Mouse (Mus musculus) liver, embryonic 16.5 days (tissue): ENCODE measurements around the gene Sipa1. TPM values are rescaled to one million over a fixed set of nuclear protein-coding genes. Genes with fewer than 3 reads are reported as not detected.
A peak's percentile ranks its signal among the peaks of the same experiment; 100 is the strongest.

ENCODE experiments used
- ATAC-seq: fragments of 200-750 bp; cut with Nextera tagmentation; 2 replicates; pipeline ENCODE4 v1.8.0; 2017; ENCODE audit warnings: low read depth, mild to moderate bottlenecking, moderate number of reproducible peaks, moderate library complexity
- H3K27ac ChIP-seq: fragments of 300-500 bp; sonication (generic); 2 replicates; pipeline ENCODE4 v1.5.1; 2014; ENCODE audit warnings: mild to moderate bottlenecking, low read length
- H3K27me3 ChIP-seq: fragments of 300-500 bp; sonication (generic); 2 replicates; pipeline ENCODE4 v1.6.1; 2014; ENCODE audit warnings: low read depth, low read length, mixed read lengths; ENCODE audit not compliant: control insufficient read depth, insufficient read depth
- H3K36me3 ChIP-seq: fragments of 300-500 bp; sonication (generic); 2 replicates; pipeline ENCODE4 v1.6.1; 2014; ENCODE audit warnings: mild to moderate bottlenecking; ENCODE audit not compliant: control insufficient read depth, insufficient read depth
- H3K4me1 ChIP-seq: fragments of 300-500 bp; sonication (generic); 2 replicates; pipeline ENCODE4 v1.6.1; 2014; ENCODE audit warnings: low read depth, low read length, mixed read lengths; ENCODE audit not compliant: control insufficient read depth
- H3K4me2 ChIP-seq: fragments of 300-500 bp; sonication (generic); 2 replicates; pipeline ENCODE4 v1.6.1; 2014; ENCODE audit warnings: low read depth, low read length, mixed read lengths
- H3K4me3 ChIP-seq: fragments of 300-500 bp; sonication (generic); 2 replicates; pipeline ENCODE4 v1.5.1; 2014; ENCODE audit warnings: low read depth, mild to moderate bottlenecking, low read length
- H3K9ac ChIP-seq: fragments of 300-500 bp; sonication (generic); 2 replicates; pipeline ENCODE4 v1.6.1; 2014; ENCODE audit warnings: low read depth, low read length
- H3K9me3 ChIP-seq: fragments of 300-500 bp; sonication (generic); replicated peaks from 2 replicates; pipeline ENCODE4 v1.6.1; 2016; ENCODE audit warnings: low read length; ENCODE audit not compliant: control insufficient read depth
- WGBS: fragments of 180-500 bp; shearing (Covaris S2); extraction: QIAGEN DNeasy Blood & Tissue Kit; methylation state at CpG from one replicate; pipeline ENCODE4 v1.1.7; 2014; ENCODE audit not compliant: insufficient replicate concordance; 5-methylcytosine and 5-hydroxymethylcytosine counted together
- microRNA-seq: library from miRNA; unstranded; fragments of <30 nt; microRNA quantifications from one replicate; pipeline ENCODE4, GENCODE M21; 2016
- polyA plus RNA-seq: library from polyadenylated mRNA; unstranded; fragments of >200 nt; fragmentation: Nextera tagmentation; extraction: Ambion mirVana; gene quantifications from 2 replicates; pipeline ENCODE4 v1.2.1, GENCODE M21; 2015

Gene Sipa1
- polyA plus RNA-seq, 1 experiment from 2014 or later: 22.3 TPM

DNA sequence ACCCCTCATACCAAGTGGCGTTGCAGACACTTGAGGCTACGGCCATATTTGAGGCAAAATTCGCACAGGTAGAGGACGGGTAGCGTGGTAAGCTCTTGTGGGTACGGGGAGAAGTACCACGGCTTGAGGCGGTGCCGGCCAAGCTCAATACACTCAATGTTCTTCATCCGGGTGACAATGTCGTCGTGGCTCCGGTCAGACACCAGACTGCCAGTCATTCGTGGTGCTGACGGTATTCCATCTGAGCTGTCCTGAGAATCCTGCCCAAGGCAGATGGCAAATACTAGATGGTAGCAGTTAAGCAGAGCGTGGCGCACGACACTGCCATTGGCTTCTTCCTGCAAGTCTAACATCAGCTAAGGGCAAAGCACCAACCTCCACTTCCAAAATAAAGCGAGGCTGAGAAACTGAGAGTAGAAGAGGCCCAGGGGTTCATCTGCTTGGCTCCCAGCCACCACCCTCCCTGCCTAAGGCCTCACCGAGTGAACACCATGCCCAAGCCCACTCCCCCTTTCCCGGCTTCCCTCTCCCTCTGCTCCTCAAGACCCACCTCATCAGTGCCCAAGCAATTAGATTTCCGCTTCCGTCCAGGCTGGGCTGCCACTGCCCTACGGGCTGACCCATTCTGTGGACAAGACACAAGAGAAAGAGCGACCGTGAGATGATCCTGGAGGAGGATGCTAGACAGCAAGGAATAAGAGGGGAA lies 55.6 kb downstream of the Sipa1 start:
- WGBS: 88% methylated on average over 26 of the region's 26 CpGs
- Histone ChIP-seq H3K27me3 (no peaks in the 10 kb centered on the region), H3K9me3 (no peaks in the 10 kb centered on the region), H3K4me1 (peaks cover 35% of the 10 kb centered on the region), H3K4me3 (no peak overlapping the region), H3K36me3 (peaks cover 27% of the 10 kb centered on the region), H3K9ac (no peak overlapping the region), H3K4me2 (no peak overlapping the region), H3K27ac (no peak overlapping the region)
- ATAC-seq: no peak

DNA sequence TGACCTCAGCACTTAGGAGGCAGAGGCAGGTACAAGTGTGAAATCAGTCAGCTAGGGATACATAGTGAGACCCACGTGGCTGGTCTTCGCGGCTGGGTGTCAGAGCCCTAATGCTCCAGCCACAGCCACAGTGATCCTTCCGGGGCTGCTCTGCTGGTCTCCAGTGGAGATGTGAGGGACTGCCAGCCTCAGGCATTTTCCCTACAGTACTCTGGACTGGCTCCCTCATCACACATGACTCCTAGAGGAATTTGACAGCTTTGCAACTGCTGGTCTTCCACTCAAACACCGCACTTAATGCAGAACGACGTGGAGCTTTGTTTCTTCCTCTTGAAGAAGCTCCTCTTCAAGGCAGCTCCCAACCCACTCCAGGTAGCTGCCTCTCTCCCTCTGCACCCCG lies 57.3 kb downstream of the Sipa1 start:
- H3K4me1 ChIP-seq: peaks cover 32% of the 10 kb centered on the region

DNA sequence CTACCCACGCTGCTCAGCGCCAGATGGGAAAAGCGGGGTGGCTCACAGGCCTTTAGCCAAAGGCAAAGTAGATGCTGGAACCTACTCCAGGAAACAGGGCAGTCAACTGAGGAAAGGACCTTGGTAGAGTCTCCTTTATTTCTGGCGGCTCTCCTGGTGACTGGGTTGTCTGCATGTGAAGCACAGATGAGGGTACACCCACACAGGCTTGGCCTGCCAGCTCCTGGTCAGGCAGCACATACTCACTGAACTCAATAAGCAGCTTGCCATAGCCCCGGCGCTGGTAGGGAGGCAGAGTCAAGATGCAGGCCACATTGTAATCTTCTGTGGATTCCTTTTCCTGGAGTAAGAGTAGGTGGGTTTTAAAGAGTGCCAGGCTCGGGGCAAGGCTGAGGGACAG lies 58.4 kb downstream of the Sipa1 start:
- no peaks in the 10 kb centered on the region for H3K9me3 ChIP-seq
- H3K4me3 ChIP-seq: no peak overlapping the region
- WGBS: 80% methylated on average over 7 of the region's 7 CpGs
- H3K27me3 ChIP-seq: no peaks in the 10 kb centered on the region
- H3K9ac ChIP-seq: no peak overlapping the region
- no peak for ATAC-seq
- H3K4me1 ChIP-seq: peaks cover 24% of the 10 kb centered on the region
- H3K4me2 ChIP-seq: no peak overlapping the region
- H3K36me3 ChIP-seq: peaks cover 27% of the 10 kb centered on the region
- no peak overlapping the region for H3K27ac ChIP-seq

More for the DNA sequence above, 57.3 kb downstream of the Sipa1 start:
- no peak for ATAC-seq
- H3K36me3 ChIP-seq: peaks cover 27% of the 10 kb centered on the region
- H3K4me3 ChIP-seq: no peak overlapping the region
- no peak overlapping the region for H3K9ac ChIP-seq
- H3K27me3 ChIP-seq: no peaks in the 10 kb centered on the region
- no peaks in the 10 kb centered on the region for H3K9me3 ChIP-seq
- 84% methylated on average over 8 of the region's 8 CpGs for WGBS
- no peak overlapping the region for H3K4me2 ChIP-seq
- H3K27ac ChIP-seq: no peak overlapping the region

DNA sequence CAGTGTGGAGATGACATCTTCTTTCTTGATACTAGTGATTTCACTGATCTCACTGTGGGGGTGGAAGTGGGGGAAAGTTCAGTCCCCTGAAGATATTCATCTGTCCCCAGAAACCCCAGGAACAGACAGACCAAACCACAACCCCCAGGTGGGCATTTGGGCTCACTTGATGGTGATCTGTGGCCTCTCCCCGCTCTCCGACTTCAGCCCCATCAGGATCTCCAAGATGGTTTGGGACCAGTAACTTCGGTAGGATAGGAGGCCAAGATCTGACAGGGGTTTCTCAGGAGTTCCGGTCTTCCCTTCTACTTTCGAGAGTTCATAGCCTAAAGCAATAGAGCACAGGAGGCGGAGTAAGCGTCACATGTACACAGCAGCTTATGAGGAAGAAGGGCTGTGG lies 59.8 kb downstream of the Sipa1 start:
- WGBS: 84% methylated on average over 7 of the region's 7 CpGs
- Histone ChIP-seq H3K27ac (no peak overlapping the region), H3K4me2 (no peak overlapping the region)

DNA sequence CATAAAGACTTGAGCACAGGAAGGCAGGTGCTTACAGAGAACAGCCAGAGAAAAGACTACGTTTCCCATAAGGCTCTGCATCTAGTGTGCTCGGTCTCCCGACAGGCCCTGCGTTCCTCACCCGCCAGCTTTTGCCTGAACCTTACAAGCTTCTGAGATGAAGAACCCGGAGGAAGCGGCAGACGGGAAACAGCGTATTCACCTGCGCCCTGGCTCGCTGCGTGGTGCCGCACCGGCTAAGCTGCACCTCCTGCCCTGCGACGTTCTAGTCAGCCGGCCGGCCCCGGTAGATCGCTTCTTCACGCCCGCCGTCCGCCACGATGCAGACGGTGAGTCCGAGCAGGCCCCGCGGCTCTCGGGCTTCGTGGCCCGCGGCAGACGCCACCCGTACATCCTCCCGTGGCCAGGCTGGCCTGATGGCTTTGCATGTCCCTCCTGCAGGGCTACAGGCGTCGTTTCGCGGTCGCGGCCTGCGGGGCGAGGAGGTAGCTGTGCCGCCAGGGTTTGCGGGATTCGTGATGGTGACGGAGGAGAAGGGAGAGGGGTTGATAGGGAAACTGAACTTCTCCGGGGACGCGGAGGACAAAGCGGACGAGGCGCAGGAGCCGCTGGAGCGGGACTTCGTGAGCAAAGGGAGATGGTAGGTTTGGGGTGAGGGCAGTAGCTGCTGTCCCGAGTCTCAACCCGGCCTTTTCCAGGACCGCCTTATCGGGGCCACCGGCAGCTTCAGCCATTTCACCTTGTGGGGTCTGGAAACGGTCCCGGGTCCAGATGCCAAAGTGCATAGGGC lies 61.6 kb downstream of the Sipa1 start, which contains the start of gene Rnaseh2c:
Gene Rnaseh2c, plus strand, starts transcription at position 122 of the 790 bp plus-strand sequence.
- WGBS: under 1% methylated on average over 64 of the region's 64 CpGs
- H3K27ac ChIP-seq: peak within 1 kb of the TSS; percentile 82
- peak within 1 kb of the TSS; percentile 87 for H3K4me3 ChIP-seq
- peak; percentile 88 for ATAC-seq
- H3K4me1 ChIP-seq: peaks cover 14% of the 10 kb centered on the region
- peaks cover 16% of the 10 kb centered on the region for H3K36me3 ChIP-seq
- peak within 1 kb of the TSS; percentile 90 for H3K4me2 ChIP-seq
- H3K9me3 ChIP-seq: no peaks in the 10 kb centered on the region
- no peaks in the 10 kb centered on the region for H3K27me3 ChIP-seq
- peak within 1 kb of the TSS; percentile 94 for H3K9ac ChIP-seq

More for the DNA sequence above, 59.8 kb downstream of the Sipa1 start:
- Histone ChIP-seq H3K9ac (no peak overlapping the region), H3K27me3 (no peaks in the 10 kb centered on the region), H3K36me3 (peaks cover 27% of the 10 kb centered on the region), H3K4me1 (peaks cover 15% of the 10 kb centered on the region), H3K4me3 (no peak overlapping the region), H3K9me3 (no peaks in the 10 kb centered on the region)
- ATAC-seq: no peak

Small RNA genes within 50 kb of the gene (microRNA-seq; reads per million reads assigned to microRNA genes)
- gene Mir6987: not detected

Other genes starting within 250 kb of the Sipa1 start
- 61.4 and 64.5 TPM in 2 replicates for gene Drap1, start 238.7 kb downstream of the Sipa1 start, polyA plus RNA-seq
- 6.1 and 7.1 TPM in 2 replicates for gene AI837181, start 238.6 kb downstream of the Sipa1 start, polyA plus RNA-seq
- not detected in 2 replicates for gene Fosl1, start 216.2 kb downstream of the Sipa1 start, polyA plus RNA-seq
- 0.86 and 0.97 TPM in 2 replicates for gene Ccdc85b, start 205.8 kb downstream of the Sipa1 start, polyA plus RNA-seq
- gene Fibp, start 203.1 kb downstream of the Sipa1 start, polyA plus RNA-seq: 25.9 and 27.2 TPM in 2 replicates
- gene Ctsw, start 195.2 kb downstream of the Sipa1 start, polyA plus RNA-seq: 0.36 and 0.58 TPM in 2 replicates
- gene Efemp2, start 189.8 kb downstream of the Sipa1 start, polyA plus RNA-seq: 13.5 and 15.8 TPM in 2 replicates
- gene Mus81, start 175.3 kb downstream of the Sipa1 start, polyA plus RNA-seq: 12.7 and 15.6 TPM in 2 replicates
- 930 and 955 TPM in 2 replicates for gene Cfl1, start 173.3 kb downstream of the Sipa1 start, polyA plus RNA-seq
- gene 1700020D05Rik, start 159.9 kb downstream of the Sipa1 start, polyA plus RNA-seq: 0.09 and 0.14 TPM in 2 replicates
- gene Snx32, start 153.2 kb downstream of the Sipa1 start, polyA plus RNA-seq: 5.7 and 7.2 TPM in 2 replicates
- gene Ovol1, start 103.1 kb downstream of the Sipa1 start, polyA plus RNA-seq: 0.04 and 0.31 TPM in 2 replicates
- gene Ap5b1, start 95.7 kb downstream of the Sipa1 start, polyA plus RNA-seq: 3.5 and 4.4 TPM in 2 replicates
- gene Rnaseh2c, start 61.8 kb downstream of the Sipa1 start, polyA plus RNA-seq: 92.2 and 115 TPM in 2 replicates
- gene Kat5, start 53.5 kb downstream of the Sipa1 start, polyA plus RNA-seq: 15.9 and 16.4 TPM in 2 replicates
- 21.6 and 23.6 TPM in 2 replicates for gene Rela, start 26.2 kb downstream of the Sipa1 start, polyA plus RNA-seq
- 12.9 and 15.2 TPM in 2 replicates for gene Map3k11, start 25.0 kb upstream of the Sipa1 start, polyA plus RNA-seq
- gene Pcnx3, start 25.2 kb upstream of the Sipa1 start, polyA plus RNA-seq: 8.2 and 9.7 TPM in 2 replicates
- 0.14 TPM in 2 replicates for gene Kcnk7, start 40.7 kb upstream of the Sipa1 start, polyA plus RNA-seq
- gene Ehbp1l1, start 62.6 kb upstream of the Sipa1 start, polyA plus RNA-seq: 104 and 105 TPM in 2 replicates
- gene Fam89b, start 65.9 kb upstream of the Sipa1 start, polyA plus RNA-seq: 29.7 and 32.5 TPM in 2 replicates
- 0.74 and 4.6 TPM in 2 replicates for gene Ltbp3, start 77.2 kb upstream of the Sipa1 start, polyA plus RNA-seq
- 19.3 and 21.5 TPM in 2 replicates for gene Scyl1, start 107.7 kb upstream of the Sipa1 start, polyA plus RNA-seq
- gene Frmd8, start 211.6 kb upstream of the Sipa1 start, polyA plus RNA-seq: 13.9 and 14.0 TPM in 2 replicates
- 6.3 and 6.9 TPM in 2 replicates for gene Slc25a45, start 214.1 kb upstream of the Sipa1 start, polyA plus RNA-seq
- 2.3 and 2.6 TPM in 2 replicates for gene Tigd3, start 230.4 kb upstream of the Sipa1 start, polyA plus RNA-seq
- gene Dpf2, start 249.3 kb upstream of the Sipa1 start, polyA plus RNA-seq: 48.4 and 52.8 TPM in 2 replicates